18 mouse cellular contexts compared by ENCODE assay signal in genomic region chr17:57286718-57287355, GRCm38 (mm10). TPM values are rescaled to one million over a fixed set of nuclear protein-coding genes. Genes with fewer than 3 reads are reported as not detected.
A peak's percentile ranks its signal among the peaks of the same experiment; 100 is the strongest.
DNase-seq lines count a peak whose midpoint lies in the region; ATAC-seq lines count a peak whose summit lies in the region.
"Had no signal": no experiment of that assay in that cellular context is flagged by ENCODE, and none has a peak within 500 bp of the region (broad histone marks: within the 10 kb centered on the region; RNA-seq: fewer than 3 reads in every experiment).

No protein-coding gene starts in this region.

- no peaks in the 10 kb centered on the region for H3K9me3 ChIP-seq in hindbrain, embryonic 14.5 days (ENCODE audit: control insufficient read depth, low read length)
- no peaks in the 10 kb centered on the region for H3K9me3 ChIP-seq in hindbrain, embryonic 13.5 days
- H3K9me3 ChIP-seq: limb, embryonic 13.5 days; lung, embryonic 15.5 days had no signal

- WGBS in hindbrain, embryonic 14.5 days = 72% methylated on average over 8 of the region's 8 CpGs
- WGBS in hindbrain, embryonic 13.5 days = 76% methylated on average over 8 of the region's 8 CpGs
- 6% methylated on average over 6 of the region's 8 CpGs for WGBS in macrophage (ENCODE audit: missing documents)

- no peak overlapping the region for H3K4me2 ChIP-seq in hindbrain, embryonic 14.5 days (replicated peaks)
- no peak overlapping the region for H3K4me2 ChIP-seq in hindbrain, embryonic 13.5 days
- H3K4me2 ChIP-seq: limb, embryonic 13.5 days; lung, embryonic 15.5 days had no signal

- H3K27ac ChIP-seq in hindbrain, embryonic 14.5 days = no peak overlapping the region
- no peak overlapping the region for H3K27ac ChIP-seq in hindbrain, embryonic 13.5 days
- H3K27ac ChIP-seq in macrophage = peak overlapping the region; percentile 78
- H3K27ac ChIP-seq: limb, embryonic 13.5 days; lung, embryonic 15.5 days; stomach, postnatal 0 days had no signal

- H3K4me1 ChIP-seq in hindbrain, embryonic 14.5 days (replicated peaks; ENCODE audit: control insufficient read depth, insufficient read depth, low read length) = no peaks in the 10 kb centered on the region
- H3K4me1 ChIP-seq in hindbrain, embryonic 13.5 days (replicated peaks) = no peaks in the 10 kb centered on the region
- H3K4me1 ChIP-seq: limb, embryonic 13.5 days; lung, embryonic 15.5 days had no signal

- no peaks in the 10 kb centered on the region for H3K36me3 ChIP-seq in hindbrain, embryonic 14.5 days (replicated peaks; ENCODE audit: control insufficient read depth, insufficient read depth)
- no peaks in the 10 kb centered on the region for H3K36me3 ChIP-seq in hindbrain, embryonic 13.5 days
- H3K36me3 ChIP-seq in macrophage (ENCODE audit: inconsistent target) = peaks cover 10% of the 10 kb centered on the region; the same call in 1 of the 2 replicates
- H3K36me3 ChIP-seq: limb, embryonic 13.5 days; lung, embryonic 15.5 days had no signal

- H3K27me3 ChIP-seq in hindbrain, embryonic 14.5 days (ENCODE audit: control insufficient read depth, insufficient read depth, low read length) = no peaks in the 10 kb centered on the region
- H3K27me3 ChIP-seq in hindbrain, embryonic 13.5 days = no peaks in the 10 kb centered on the region
- H3K27me3 ChIP-seq: lung, embryonic 15.5 days had no signal

- DNase-seq in hindbrain, embryonic 14.5 days (ENCODE audit: low spot score) = no peak
- DNase-seq in thymus, postnatal 14 days = peak; percentile 46
- no peak for DNase-seq in thymus, postnatal 4 days
- DNase-seq in kidney, adult 8-10 months = no peak
- DNase-seq: adrenal gland, postnatal 10 days; gastrocnemius, postnatal 36 days; kidney, postnatal 25 days; layer of hippocampus, postnatal 36 days had no signal

- 0 out of 2 replicates have a peak, but pooled peaks have one; percentile 54 for ATAC-seq in hindbrain, embryonic 14.5 days (ENCODE audit: low FRiP score)
- no peak for ATAC-seq in hindbrain, embryonic 13.5 days (ENCODE audit: low FRiP score)
- no peak for ATAC-seq in granulocyte monocyte progenitor cell, adult 5-6 weeks (replicated peaks; ENCODE audit: poor library complexity, severe bottlenecking)
- no peak for ATAC-seq in megakaryocyte progenitor cell, adult 5-6 weeks (replicated peaks; ENCODE audit: poor library complexity)
- ATAC-seq: forebrain, embryonic 16.5 days; intestine, embryonic 16.5 days had no signal

- H3K79me2 ChIP-seq in macrophage (ENCODE audit: inconsistent target) = peaks cover 90% of the 10 kb centered on the region

- H3K9ac ChIP-seq in hindbrain, embryonic 14.5 days = no peak overlapping the region
- no peak overlapping the region for H3K9ac ChIP-seq in hindbrain, embryonic 13.5 days
- H3K9ac ChIP-seq: limb, embryonic 13.5 days; lung, embryonic 15.5 days had no signal

- no peak overlapping the region for H3K4me3 ChIP-seq in hindbrain, embryonic 14.5 days (replicated peaks; ENCODE audit: low read length)
- no peak overlapping the region for H3K4me3 ChIP-seq in hindbrain, embryonic 13.5 days
- H3K4me3 ChIP-seq in macrophage (ENCODE audit: inconsistent target) = no peak overlapping the region
- H3K4me3 ChIP-seq: limb, embryonic 13.5 days; lung, embryonic 15.5 days had no signal

RNA-seq across cellular contexts. Expression of gene Vav1, which starts 7.9 kb away (rescaled TPM):
- 1.7 TPM in 2 replicates for polyA plus RNA-seq in hindbrain, embryonic 14.5 days (2014; fragmentation: Nextera tagmentation; extraction: Ambion mirVana)
- polyA plus RNA-seq in hindbrain, embryonic 13.5 days (2015; fragmentation: Nextera tagmentation; extraction: Ambion mirVana) = 1.8 and 2.2 TPM in 2 replicates
- total RNA-seq in macrophage (2018; cell fraction: chromatin; rRNA removed) = 100 to 1,000 TPM; 144 to 640 (median 355) TPM
- total RNA-seq in macrophage (2018; cell fraction: cytosol; rRNA removed) = 100 to 1,000 TPM in 25 of 26 experiments, 10 to 100 TPM in 1; 97.9 to 300 (median 165) TPM
- total RNA-seq in macrophage (2018; cell fraction: nucleus; rRNA removed) = 100 to 1,000 TPM; 118 to 364 (median 250) TPM
- 91.4 to 144 TPM (median 106 TPM) in 3 replicates for polyA plus RNA-seq in macrophage (2018)
- total RNA-seq in granulocyte monocyte progenitor cell, adult 5-6 weeks (2014; fragmentation: Nextera tagmentation) = 139 and 141 TPM in 2 replicates
- 284 and 301 TPM in 2 replicates for total RNA-seq in granulocyte monocyte progenitor cell, adult 5-6 weeks (2017)
- 79.5 and 87.2 TPM in 2 replicates for total RNA-seq in megakaryocyte progenitor cell, adult 5-6 weeks (2015)
- total RNA-seq in megakaryocyte progenitor cell, adult 5-6 weeks (2017) = 286 and 303 TPM in 2 replicates
- polyA plus RNA-seq: C2C12 had no signal

RNA-seq across cellular contexts. Expression of gene Trip10, which starts 37.6 kb away (rescaled TPM):
- 9.5 and 10.1 TPM in 2 replicates for polyA plus RNA-seq in hindbrain, embryonic 14.5 days (2014; fragmentation: Nextera tagmentation; extraction: Ambion mirVana)
- polyA plus RNA-seq in hindbrain, embryonic 13.5 days (2015; fragmentation: Nextera tagmentation; extraction: Ambion mirVana) = 12.5 and 14.6 TPM in 2 replicates
- total RNA-seq in macrophage (2018; cell fraction: chromatin; rRNA removed) = 100 to 1,000 TPM in 5 of 26 experiments, 10 to 100 TPM in 21; 14.3 to 357 (median 42.1) TPM
- total RNA-seq in macrophage (2018; cell fraction: cytosol; rRNA removed) = 10 to 100 TPM in 17 of 26 experiments, 1 to 10 TPM in 9; 5.2 to 56.0 (median 15.0) TPM
- total RNA-seq in macrophage (2018; cell fraction: nucleus; rRNA removed) = 100 to 1,000 TPM in 3 of 26 experiments, 10 to 100 TPM in 19, 1 to 10 TPM in 4; 8.2 to 261 (median 20.5) TPM
- polyA plus RNA-seq in macrophage (2018) = 16.5 to 20.2 TPM (median 17.0 TPM) in 3 replicates
- total RNA-seq in granulocyte monocyte progenitor cell, adult 5-6 weeks (2014; fragmentation: Nextera tagmentation) = 8.3 and 9.9 TPM in 2 replicates
- 5.6 and 8.6 TPM in 2 replicates for total RNA-seq in granulocyte monocyte progenitor cell, adult 5-6 weeks (2017)
- 3.5 and 3.6 TPM in 2 replicates for total RNA-seq in megakaryocyte progenitor cell, adult 5-6 weeks (2015)
- total RNA-seq in megakaryocyte progenitor cell, adult 5-6 weeks (2017) = 7.9 and 8.5 TPM in 2 replicates

RNA-seq across cellular contexts. Expression of gene Gpr108, which starts 38.6 kb away (rescaled TPM):
- 22.1 and 24.3 TPM in 2 replicates for polyA plus RNA-seq in hindbrain, embryonic 14.5 days (2014; fragmentation: Nextera tagmentation; extraction: Ambion mirVana)
- polyA plus RNA-seq in hindbrain, embryonic 13.5 days (2015; fragmentation: Nextera tagmentation; extraction: Ambion mirVana) = 22.4 and 23.8 TPM in 2 replicates
- 10 to 100 TPM; 24.7 to 90.1 (median 45.8) TPM for total RNA-seq in macrophage (2018; cell fraction: chromatin; rRNA removed)
- total RNA-seq in macrophage (2018; cell fraction: cytosol; rRNA removed) = 10 to 100 TPM; 34.9 to 64.9 (median 53.9) TPM
- total RNA-seq in macrophage (2018; cell fraction: nucleus; rRNA removed) = 10 to 100 TPM; 41.5 to 96.3 (median 60.9) TPM
- polyA plus RNA-seq in macrophage (2018) = 44.3 to 68.7 TPM (median 50.3 TPM) in 3 replicates
- 26.6 and 27.2 TPM in 2 replicates for total RNA-seq in granulocyte monocyte progenitor cell, adult 5-6 weeks (2014; fragmentation: Nextera tagmentation)
- 18.9 and 20.9 TPM in 2 replicates for total RNA-seq in granulocyte monocyte progenitor cell, adult 5-6 weeks (2017)
- 21.5 and 22.6 TPM in 2 replicates for total RNA-seq in megakaryocyte progenitor cell, adult 5-6 weeks (2015)
- total RNA-seq in megakaryocyte progenitor cell, adult 5-6 weeks (2017) = 22.5 and 24.4 TPM in 2 replicates

RNA-seq across cellular contexts. Expression of gene C3, which starts 58.9 kb away (rescaled TPM):
- 2.0 and 2.7 TPM in 2 replicates for polyA plus RNA-seq in hindbrain, embryonic 14.5 days (2014; fragmentation: Nextera tagmentation; extraction: Ambion mirVana)
- 1.3 TPM in 2 replicates for polyA plus RNA-seq in hindbrain, embryonic 13.5 days (2015; fragmentation: Nextera tagmentation; extraction: Ambion mirVana)
- total RNA-seq in macrophage (2018; cell fraction: chromatin; rRNA removed) = 100 to 1,000 TPM in 15 of 26 experiments, 10 to 100 TPM in 7, 1 to 10 TPM in 4; 3.9 to 776 (median 193) TPM
- total RNA-seq in macrophage (2018; cell fraction: cytosol; rRNA removed) = 100 to 1,000 TPM in 15 of 26 experiments, 10 to 100 TPM in 11; 11.1 to 560 (median 171) TPM
- total RNA-seq in macrophage (2018; cell fraction: nucleus; rRNA removed) = 100 to 1,000 TPM in 21 of 26 experiments, 10 to 100 TPM in 5; 12.5 to 881 (median 340) TPM
- 15.9 to 57.7 TPM (median 40.8 TPM) in 3 replicates for polyA plus RNA-seq in macrophage (2018)
- 59.6 and 67.4 TPM in 2 replicates for total RNA-seq in granulocyte monocyte progenitor cell, adult 5-6 weeks (2014; fragmentation: Nextera tagmentation)
- total RNA-seq in granulocyte monocyte progenitor cell, adult 5-6 weeks (2017) = 146 and 183 TPM in 2 replicates
- 164 and 202 TPM in 2 replicates for total RNA-seq in megakaryocyte progenitor cell, adult 5-6 weeks (2015)
- total RNA-seq in megakaryocyte progenitor cell, adult 5-6 weeks (2017) = 211 and 263 TPM in 2 replicates

Comparison
In these comparisons a context has a peak if more than half of its experiments do, and no peak if none do; other contexts are left out.
1. RNA of gene Vav1, which starts 7.9 kb away (polyA plus RNA-seq): 91.4 to 144 TPM in macrophage; 1.8 to 2.2 TPM in hindbrain, embryonic 13.5 days and 1.7 TPM in hindbrain, embryonic 14.5 days; every median in the first group is over 10 times any median in the second.